Mouse (Mus musculus) testis, adult 2 months (tissue): Measurements from ENCODE around the gene Rbm20. TPM values are rescaled to one million over a fixed set of nuclear protein-coding genes. Genes with fewer than 3 reads are reported as not detected.

Source experiments
- H3K27ac ChIP-seq: fragments of 200-500 bp; 2 replicates; pipeline ENCODE4 v1.5.1; 2012; ENCODE audit warnings: low read depth, low read length; ENCODE audit not compliant: control insufficient read depth, insufficient read depth
- H3K27me3 ChIP-seq: fragments of 200-500 bp; 2 replicates; pipeline ENCODE4 v1.6.1; 2012; ENCODE audit warnings: mild to moderate bottlenecking, low read length, moderate library complexity; ENCODE audit not compliant: control insufficient read depth, insufficient read depth
- H3K36me3 ChIP-seq: fragments of 200-500 bp; 2 replicates; pipeline ENCODE4 v1.6.1; 2012; ENCODE audit warnings: mild to moderate bottlenecking, low read length; ENCODE audit not compliant: control insufficient read depth, insufficient read depth
- H3K4me1 ChIP-seq: fragments of 200-500 bp; 2 replicates; pipeline ENCODE4 v1.6.1; 2012; ENCODE audit warnings: low read length; ENCODE audit not compliant: control insufficient read depth, insufficient read depth
- H3K4me3 ChIP-seq: fragments of 200-500 bp; 2 replicates; pipeline ENCODE4 v1.5.1; 2012; ENCODE audit warnings: low read depth, mild to moderate bottlenecking, low read length, moderate library complexity, mixed read lengths; ENCODE audit not compliant: control insufficient read depth
- CTCF ChIP-seq: fragments of 200-500 bp; IDR thresholded peaks from 2 replicates; pipeline ENCODE4 v1.5.1; 2012; ENCODE audit warnings: low read depth, mild to moderate bottlenecking, inconsistent platforms, low read length, moderate library complexity; ENCODE audit not compliant: control insufficient read depth, insufficient read depth, insufficient replicate concordance
- POLR2A ChIP-seq: fragments of 200-500 bp; IDR thresholded peaks from 2 replicates; pipeline ENCODE4 v1.6.1; 2012; ENCODE audit warnings: low read depth, mild to moderate bottlenecking, inconsistent platforms, low read length, moderate library complexity; ENCODE audit not compliant: control insufficient read depth
- polyA plus RNA-seq: library from polyadenylated mRNA; depleted of rRNA; stranded (reverse); fragments of >200 nt; gene quantifications from 2 replicates; pipeline ENCODE4 v1.2.3, GENCODE M21; 2012

Gene Rbm20
- polyA plus RNA-seq, 1 experiment: 0.78 TPM

DNA sequence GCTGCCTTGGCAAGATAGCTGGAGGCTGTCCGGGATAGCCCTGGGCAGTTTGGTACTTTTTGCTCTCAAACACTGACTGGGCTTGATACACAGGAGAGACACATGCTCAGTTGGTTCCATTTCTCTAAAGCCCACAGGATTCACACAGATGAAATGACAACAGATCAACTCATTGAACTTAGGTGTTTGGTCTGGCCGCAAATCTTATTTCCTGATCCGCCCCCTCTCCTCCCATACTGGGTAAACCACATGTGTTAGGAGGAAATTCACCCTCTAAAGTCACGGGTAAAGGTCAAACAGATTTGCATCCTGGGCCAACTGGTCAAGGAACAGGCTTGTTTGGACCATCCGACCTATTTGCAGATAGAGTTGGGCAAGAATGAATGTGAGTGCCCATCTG lies 212.4 kb downstream of the Rbm20 start:
- H3K4me3 ChIP-seq: no peak overlapping the region
- no peaks in the 10 kb centered on the region for H3K36me3 ChIP-seq
- H3K27me3 ChIP-seq: no peaks in the 10 kb centered on the region
- TF ChIP-seq CTCF (no peak), POLR2A (no peak)
- H3K4me1 ChIP-seq: no peaks in the 10 kb centered on the region; the same call in 1 of the 2 replicates
- H3K27ac ChIP-seq: no peak overlapping the region

DNA sequence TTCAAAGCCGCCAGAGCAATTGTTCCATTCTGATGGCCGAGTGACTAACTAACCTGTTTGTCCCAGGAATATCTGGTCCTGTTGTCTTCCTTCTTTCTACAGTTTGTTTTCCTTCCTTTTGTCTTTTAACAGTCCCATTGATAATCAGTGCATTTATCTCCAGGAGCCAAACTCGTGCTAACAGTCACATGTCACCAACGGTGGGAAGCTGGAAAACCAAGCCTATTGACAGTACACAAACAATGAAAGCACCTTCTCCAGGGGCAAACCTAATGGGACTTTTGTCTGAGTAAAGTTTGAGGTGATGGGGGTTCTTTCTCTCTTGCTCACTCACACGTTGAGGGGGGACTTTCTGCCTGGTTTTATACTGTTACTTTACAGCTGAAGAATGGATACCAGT lies 213.2 kb downstream of the Rbm20 start:
- Histone ChIP-seq H3K27ac (no peak overlapping the region), H3K4me1 (no peaks in the 10 kb centered on the region; the same call in 1 of the 2 replicates), H3K36me3 (no peaks in the 10 kb centered on the region), H3K4me3 (no peak overlapping the region), H3K27me3 (no peaks in the 10 kb centered on the region)
- TF ChIP-seq POLR2A (no peak), CTCF (no peak)

DNA sequence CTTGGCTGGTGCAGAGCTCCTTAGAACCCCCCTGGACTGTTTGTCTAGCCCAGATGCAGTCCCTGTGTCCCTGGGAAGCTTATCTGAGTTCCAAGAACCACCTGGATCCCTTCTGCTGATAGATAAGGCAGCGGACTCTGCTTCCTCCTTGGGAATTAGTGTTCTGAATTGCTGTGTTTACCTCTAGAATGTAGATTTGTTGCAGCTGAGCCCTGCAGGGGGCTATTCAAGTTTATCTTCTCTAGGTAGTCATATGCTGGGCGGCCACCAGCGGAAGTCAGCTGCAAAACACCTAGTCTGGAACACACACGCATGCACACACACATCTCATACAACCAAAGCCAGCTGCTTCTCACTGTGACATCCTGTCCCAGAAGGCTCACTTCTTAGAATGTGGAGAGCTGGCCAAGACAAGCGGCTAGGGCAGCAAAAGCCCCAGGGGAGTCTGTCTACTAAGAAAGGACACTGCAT lies 213.7 kb downstream of the Rbm20 start:
- no peaks in the 10 kb centered on the region; the same call in 1 of the 2 replicates for H3K4me1 ChIP-seq
- H3K27me3 ChIP-seq: no peaks in the 10 kb centered on the region
- H3K4me3 ChIP-seq: no peak overlapping the region
- TF ChIP-seq POLR2A: no peak
- TF ChIP-seq CTCF: no peak
- no peaks in the 10 kb centered on the region for H3K36me3 ChIP-seq
- no peak overlapping the region for H3K27ac ChIP-seq

DNA sequence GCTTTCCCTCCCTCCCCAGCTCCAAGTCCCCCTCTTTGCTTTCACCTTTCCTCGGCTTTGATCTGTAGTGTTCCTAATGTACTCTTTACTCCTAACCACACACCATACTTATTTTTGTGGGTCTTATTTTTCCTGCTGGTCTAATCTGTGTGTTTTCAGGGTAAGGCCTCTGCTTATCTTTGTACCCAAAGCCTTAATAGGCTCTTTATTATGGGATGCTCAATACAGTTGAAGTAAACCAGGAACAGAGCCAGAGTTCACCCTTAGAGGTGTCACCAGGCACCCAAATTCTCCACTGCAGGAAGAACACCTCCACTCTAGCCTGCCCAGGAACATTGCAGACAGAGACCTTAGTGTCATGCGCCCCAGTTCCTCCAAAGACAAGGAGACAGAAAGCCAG lies 214.5 kb downstream of the Rbm20 start:
- Histone ChIP-seq H3K27ac (peak overlapping the region; percentile 10; the same call in 1 of the 2 replicates), H3K4me3 (no peak overlapping the region), H3K36me3 (no peaks in the 10 kb centered on the region), H3K4me1 (no peaks in the 10 kb centered on the region; the same call in 1 of the 2 replicates), H3K27me3 (no peaks in the 10 kb centered on the region)
- TF ChIP-seq POLR2A (no peak), CTCF (no peak)

DNA sequence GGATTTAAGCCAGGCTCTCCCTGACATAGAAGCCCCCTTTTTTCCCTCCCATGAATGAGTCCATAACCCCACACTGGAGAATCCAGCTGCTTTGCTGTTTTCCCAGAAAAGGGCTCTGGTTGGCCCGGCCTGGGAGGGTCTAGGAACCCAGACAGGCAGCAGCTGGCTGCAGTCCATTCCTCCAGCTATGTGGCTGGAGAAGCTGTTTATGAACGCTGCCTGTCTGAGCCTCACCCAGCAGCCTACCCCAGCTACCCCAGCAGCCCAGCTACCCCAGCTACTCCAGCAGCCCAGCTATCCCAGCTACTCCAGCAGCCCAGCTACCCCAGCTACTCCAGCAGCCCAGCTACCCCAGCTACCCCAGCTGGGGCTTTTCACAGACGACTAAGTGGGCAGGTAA lies 215.0 kb downstream of the Rbm20 start, which contains the start of gene Pdcd4:
TSS of gene Pdcd4 (plus strand) at position 171 of the 400 bp plus-strand sequence.
- no peak for TF ChIP-seq CTCF
- TF ChIP-seq POLR2A: no peak
- Histone ChIP-seq H3K36me3 (no peaks in the 10 kb centered on the region), H3K27me3 (no peaks in the 10 kb centered on the region), H3K27ac (peak within 1 kb of the TSS; percentile 60), H3K4me3 (no peak within 1 kb of the TSS), H3K4me1 (no peaks in the 10 kb centered on the region; the same call in 1 of the 2 replicates)

DNA sequence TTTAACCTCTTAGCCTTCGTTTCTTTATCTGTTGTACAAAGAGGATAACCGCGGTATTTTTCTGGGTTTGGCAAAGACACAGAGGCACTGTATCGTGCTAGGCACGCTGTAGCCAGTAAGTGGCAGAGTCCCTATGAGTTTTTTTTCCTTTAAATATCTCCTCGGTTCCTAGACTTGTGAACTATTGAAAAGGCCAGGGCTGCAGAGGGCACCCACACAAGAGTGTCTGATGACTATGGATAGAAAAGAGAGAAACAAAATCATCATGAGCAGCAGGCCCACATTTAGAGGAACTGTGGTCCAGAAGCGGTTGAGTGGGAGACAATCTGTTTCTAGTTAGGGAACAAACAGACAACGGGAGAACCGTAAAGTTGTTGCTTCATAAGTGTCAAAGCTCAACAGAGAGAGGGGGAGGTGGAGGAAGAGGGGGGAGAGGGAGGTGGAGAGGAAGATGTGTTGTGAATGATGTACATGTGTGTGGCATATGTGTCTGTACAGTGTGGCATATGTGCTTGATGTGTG lies 215.8 kb downstream of the Rbm20 start:
- Histone ChIP-seq H3K4me1 (no peaks in the 10 kb centered on the region; the same call in 1 of the 2 replicates), H3K4me3 (no peak overlapping the region), H3K27ac (no peak overlapping the region), H3K36me3 (no peaks in the 10 kb centered on the region), H3K27me3 (no peaks in the 10 kb centered on the region)
- TF ChIP-seq POLR2A (no peak), CTCF (no peak)

DNA sequence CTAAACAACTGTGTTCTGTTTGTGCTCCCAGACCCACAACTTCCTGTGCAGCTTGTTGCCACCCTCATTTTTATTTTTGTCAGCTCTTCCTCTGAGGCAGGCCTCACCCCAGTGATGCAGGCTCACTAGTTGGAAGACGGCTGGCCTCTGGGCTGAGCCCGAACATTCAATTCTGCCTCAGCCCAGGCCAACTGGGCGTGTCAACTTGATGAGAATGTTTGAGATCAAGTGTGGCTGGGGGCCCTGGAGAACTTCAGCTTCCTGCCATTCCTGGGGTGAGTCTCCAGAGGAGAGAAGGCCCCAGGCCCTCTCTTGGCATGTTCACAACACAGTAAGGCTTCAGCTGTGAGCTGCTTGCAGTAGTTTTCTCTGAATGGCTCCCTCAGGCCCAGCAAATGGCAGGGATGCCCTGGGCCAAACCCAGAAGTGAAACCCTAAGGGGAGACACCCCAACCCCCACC lies 216.6 kb downstream of the Rbm20 start:
- Histone ChIP-seq H3K36me3 (no peaks in the 10 kb centered on the region), H3K4me1 (no peaks in the 10 kb centered on the region; the same call in 1 of the 2 replicates), H3K27me3 (no peaks in the 10 kb centered on the region), H3K4me3 (no peak overlapping the region), H3K27ac (no peak overlapping the region)
- TF ChIP-seq CTCF (no peak), POLR2A (no peak)
